Mouse (Mus musculus) spleen, postnatal 10 days (tissue): ENCODE results near the gene Inpp5f.
"Not testable (repeated sequence)": the region's sequence is repeated elsewhere in the genome, so short reads cannot be mapped to it uniquely, and the experiment has no call there.

Experiments used
- DNase-seq, 2 experiments: peaks; one replicate each; pipeline ENCODE4 v3.0.0; 2021 to 2022; ENCODE audit warnings: low spot score in 2 of 2

Gene Inpp5f

DNA sequence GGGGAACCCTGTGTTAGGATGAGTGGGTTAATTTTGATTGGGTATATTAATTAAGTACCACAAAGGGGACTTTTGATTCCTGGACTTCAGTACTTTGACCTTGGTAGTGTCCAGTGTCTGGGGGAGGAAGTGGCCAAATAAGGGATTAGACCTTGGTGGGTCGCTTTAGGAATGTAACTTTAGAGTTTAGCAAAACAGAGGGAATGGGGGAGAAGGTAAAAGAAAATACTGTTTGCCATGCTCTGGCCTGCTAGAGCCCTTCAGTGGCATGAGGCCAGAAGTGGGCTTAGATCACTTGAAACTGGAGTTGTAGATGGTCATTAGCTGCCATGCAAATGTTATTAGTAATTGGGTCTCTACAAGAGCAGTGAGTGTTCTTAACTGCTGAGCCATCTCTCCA, 45.8 kb downstream of the Inpp5f start:
- no peak for DNase-seq

GRCm38 (mm10) chr7:128663906-128664305, 52.8 kb downstream of the Inpp5f start:
- DNase-seq = no peak

- no peak for DNase-seq
These were observed 53.8 kb downstream of the Inpp5f start for GRCm38 (mm10) chr7:128664861-128665377.

DNA sequence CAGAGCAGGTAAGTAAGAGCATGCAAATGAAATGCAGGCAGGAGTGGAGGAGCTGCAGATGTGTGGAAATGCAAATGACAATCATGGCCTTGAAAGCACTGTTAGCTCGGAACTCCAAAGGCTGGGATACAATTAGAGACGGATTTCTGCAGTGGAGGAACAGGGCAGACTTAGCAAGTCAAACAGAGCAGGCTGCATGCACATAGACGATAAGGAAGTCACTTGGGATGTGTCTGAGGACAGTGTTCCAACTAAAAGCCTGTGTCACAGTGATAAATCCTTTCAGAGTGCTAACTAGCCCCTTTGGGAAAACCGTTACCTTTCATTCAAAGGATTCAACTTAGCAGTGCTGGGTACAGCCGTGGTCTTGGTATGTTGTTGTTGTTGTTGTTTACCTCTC, 56.7 kb downstream of the Inpp5f start:
- no peak for DNase-seq

DNA sequence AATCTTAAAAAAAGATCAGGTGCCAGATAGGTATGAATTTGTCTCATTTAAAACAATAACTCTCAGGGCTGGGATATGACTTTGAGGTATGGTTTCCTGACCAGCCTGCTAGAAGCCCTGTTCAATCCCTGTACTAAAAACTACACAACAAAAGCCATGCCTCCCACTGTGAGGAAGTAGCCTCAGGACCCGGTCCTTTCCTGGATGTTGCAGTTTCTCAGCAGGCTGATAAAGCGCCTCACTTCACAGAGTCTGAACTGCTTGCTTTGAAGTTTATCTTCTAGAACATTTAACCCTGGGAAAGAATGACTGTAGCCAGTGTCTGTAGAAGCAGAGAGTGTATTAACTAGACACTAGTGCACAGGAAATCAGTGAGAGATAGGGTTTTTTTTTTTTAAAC, 57.7 kb downstream of the Inpp5f start:
- no peak for DNase-seq

DNA sequence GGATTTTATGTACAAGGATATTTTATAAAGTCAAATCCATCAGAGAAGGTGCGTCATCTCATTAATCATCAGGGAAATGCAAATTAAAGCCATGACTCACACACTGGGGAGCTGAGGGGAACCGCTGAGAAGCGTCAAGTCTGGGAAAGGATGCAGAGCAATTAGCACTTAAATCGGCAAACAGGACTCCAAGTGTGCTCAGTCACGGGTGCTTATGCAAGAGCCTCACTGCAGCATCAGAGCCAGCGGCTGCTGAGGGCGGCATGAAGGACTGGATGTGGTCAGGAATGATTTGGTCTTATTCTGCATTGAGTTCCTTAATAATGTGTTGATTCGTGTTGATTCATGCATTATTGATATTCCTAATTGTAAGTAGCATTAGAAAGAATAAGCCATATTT, 60.8 kb downstream of the Inpp5f start:
- DNase-seq = no peak

- DNase-seq = no peak
These were observed 61.4 kb downstream of the Inpp5f start for GRCm38 (mm10) chr7:128672408-128673010.

DNA sequence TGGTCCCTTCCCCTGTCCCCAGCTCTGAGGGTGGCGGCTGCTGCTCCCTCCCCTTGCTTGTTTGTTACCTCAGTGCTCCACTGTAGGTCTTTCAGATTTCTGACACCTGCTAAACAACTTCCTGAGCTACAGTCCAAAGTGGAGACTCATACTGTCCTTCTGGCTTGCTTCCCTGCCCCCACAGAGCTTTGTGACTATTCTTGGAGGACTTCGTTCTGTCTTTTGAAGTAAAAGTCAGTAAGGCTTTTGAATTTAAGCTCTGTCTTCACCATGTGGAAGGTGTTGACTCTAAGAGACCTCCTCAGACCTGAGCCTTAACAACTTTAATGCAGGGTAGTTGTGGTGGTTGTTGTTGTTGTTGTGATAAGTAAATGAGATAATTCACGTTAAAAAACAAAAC, 67.4 kb downstream of the Inpp5f start:
- DNase-seq = no peak

DNA sequence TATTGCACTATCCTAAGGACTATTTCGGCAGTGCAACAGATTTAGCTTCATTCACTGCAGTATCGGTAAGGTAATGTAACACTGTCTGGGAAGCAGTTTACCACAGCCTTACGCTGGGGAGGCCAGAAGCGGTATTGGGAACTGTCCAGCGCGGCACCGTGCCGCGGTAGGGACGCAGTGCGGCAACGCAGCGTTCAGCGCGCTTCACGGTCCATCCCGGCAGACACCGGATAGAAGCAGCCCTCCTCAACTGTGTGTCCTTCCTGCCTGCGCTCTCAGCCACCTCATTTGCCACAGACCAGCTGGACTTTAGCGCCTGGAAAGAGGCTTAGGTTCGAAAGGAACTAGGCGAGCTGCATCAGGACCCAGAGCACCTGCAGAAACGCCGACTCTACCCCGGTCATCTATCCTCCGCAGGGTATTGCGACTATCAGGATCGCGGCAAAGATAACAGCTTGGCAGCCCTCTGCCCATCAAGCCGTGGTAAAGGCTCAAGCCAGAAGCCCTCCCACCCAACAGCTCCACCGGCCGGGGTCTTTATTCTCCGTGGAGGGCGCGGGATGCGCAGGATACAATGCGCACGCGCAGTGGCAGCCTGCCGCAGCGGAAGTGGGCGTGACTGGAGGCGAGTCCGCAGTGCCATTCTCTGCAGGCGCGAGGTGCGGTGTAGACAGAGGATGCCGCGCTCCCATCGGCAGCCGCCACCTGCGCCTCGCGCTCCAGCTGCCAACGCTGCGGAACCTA, 76.9 kb downstream of the Inpp5f start:
- DNase-seq = peak; percentile 69 to 81

DNA sequence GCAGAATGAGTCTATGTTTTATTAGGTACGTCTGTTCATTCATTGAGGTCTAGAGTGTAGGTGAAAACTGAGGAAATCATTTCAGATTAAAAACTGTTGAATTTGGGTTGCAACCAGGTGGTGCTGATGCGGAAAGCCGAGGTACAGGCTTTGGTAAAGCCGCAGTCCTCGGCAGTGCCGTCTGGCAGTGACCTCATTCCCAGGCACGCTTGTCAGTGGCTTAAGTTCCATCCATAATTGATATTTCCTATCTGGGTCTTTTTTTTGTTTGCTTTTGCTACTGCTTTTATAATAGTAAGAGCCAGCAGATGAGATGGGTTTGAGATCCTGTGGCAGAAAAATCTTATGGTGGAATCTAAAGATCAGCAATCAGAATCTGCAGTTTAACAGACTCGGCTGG, 78.2 kb downstream of the Inpp5f start:
- no peak for DNase-seq

DNA sequence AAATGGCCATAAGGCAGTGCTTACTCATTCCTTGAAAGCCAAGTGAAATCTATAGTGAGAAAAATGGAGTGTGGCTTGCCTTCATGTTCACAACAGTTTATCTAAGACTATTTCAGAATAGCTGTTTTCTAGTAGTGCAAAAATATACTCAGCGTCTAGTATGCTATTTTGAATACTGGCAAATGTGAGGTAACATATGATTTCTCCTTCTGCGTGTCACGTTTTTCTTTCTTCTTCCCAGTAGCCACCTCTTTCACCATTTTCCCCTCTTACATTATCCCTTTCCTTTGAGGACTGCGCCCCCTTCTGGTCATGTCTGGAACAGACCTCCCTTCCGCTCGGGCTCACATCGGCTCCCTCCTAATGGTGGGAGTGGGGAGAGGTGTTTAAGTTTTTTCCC, 78.9 kb downstream of the Inpp5f start:
- peak; percentile 83 to 91 for DNase-seq

DNA sequence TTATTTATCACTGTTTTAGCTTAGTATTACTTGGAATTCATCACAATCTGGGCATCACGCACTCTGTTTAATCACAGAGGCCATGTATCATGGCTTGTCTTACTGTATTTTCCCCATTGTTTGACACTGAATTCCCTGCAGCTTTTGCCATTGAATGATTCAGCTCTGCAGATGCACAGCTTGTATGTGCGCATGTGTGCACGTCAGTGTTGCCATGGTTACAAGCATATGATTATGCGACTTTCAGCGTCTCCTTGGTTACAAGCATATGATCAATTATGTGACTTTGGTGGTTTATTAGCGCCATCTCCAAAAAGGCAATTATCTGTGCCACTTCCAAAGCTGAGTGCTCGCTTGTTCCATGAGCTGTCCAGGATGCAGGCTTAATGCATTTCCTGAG, 79.7 kb downstream of the Inpp5f start:
- no peak for DNase-seq

DNA sequence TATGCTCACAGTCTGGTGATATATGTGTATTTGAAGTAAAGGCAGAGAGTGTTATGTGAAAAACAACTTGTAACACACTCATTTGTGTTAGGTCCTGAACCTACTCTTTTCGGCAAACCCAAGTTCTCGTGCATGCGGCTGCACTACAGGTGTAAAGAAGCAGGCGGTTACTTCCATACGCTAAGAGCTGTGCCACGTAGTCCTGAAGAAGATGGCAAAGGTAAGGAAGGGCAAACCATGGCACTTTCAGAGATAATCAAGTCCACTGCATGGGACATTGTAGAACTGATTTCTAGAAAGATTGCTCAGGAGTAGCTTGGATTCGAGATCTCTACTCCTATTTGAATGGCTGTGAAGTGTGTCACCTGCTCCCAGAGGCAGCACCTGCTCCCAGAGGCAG, 81.0 kb downstream of the Inpp5f start:
- no peak for DNase-seq

GRCm38 (mm10) chr7:128694848-128695247, 83.7 kb downstream of the Inpp5f start:
- no peak for DNase-seq

DNA sequence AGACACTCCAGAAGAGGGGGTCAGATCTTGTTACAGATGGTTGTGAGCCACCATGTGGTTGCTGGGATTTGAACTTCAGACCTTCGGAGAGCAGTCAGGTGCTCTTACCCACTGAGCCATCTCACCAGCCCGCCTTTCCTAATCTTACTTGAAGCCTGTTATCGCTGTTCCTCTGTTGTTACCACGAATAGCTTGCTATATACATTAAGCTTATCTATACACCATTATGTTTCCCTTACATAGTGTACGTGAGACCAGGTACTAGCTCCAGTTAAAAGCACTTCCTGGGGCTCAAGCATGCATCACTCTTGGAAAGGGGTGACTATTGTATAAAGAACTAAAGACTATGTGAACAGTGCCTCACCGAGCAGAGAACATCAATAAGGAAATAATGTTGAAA, 88.8 kb downstream of the Inpp5f start:
- DNase-seq = not testable (repeated sequence)

- DNase-seq = peak; percentile 59 to 74
These were observed 94.6 kb downstream of the Inpp5f start for GRCm38 (mm10) chr7:128705735-128706134.

DNA sequence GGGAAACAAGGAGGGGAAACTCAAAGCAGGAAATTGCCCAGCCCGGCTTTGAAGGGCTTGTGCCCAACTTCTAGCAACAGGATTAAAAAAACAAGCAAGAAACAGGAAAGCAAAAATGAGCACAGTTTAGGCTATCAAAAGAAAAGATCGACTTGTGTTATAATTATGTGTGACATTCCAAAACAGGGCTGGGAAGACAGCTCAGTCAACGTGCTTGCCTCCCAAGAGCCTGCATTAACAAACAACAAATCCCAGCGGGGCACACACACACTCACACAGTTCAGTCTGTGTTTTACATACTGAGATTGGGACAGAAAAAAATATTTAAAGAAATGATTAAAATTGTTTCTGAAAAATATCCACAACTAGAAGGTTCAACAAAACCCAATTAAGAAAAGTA, 106.9 kb downstream of the Inpp5f start:
- DNase-seq = no peak

DNA sequence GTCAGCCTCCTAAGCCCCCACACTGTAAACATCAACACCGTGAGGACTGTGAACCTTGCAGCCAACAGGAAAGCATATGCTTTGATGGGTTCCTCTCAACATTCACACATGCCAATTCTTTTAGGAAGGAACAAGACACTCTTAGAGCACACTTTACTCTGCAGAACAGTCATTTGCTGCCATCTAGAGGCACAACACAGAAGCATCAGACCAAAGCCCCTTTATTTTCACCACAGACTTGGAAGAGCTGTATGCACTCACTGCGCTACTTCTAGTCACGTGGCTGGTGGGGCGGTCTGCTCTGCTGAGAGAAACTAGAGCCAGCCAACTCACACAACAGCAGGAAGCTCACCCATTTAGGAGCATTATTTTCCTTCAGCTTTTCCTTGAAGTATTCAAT, 113.6 kb downstream of the Inpp5f start:
- peak in 1 of 2 experiments; percentile 59 for DNase-seq

- DNase-seq = no peak
These were observed 114.1 kb downstream of the Inpp5f start for GRCm38 (mm10) chr7:128725189-128725588.

DNA sequence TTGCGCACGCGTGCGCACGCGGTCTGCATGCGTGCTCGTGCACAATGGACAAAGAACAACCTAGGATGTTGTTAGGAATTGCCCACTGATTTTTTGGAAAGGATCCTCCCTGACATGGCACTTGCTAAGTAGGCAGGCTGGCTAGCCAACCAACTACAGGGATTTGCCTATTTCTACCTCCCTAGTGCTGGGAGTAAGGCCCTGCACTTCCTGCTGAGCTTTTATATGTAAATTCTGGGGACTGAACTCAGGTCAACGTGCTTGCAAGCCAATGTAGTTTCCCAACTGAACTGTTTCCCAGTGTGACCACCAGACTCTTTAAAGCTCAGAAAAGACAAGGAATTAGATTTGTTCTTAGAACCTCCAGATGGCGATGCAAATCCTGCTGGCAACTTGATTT, 115.9 kb downstream of the Inpp5f start:
- no peak for DNase-seq

DNA sequence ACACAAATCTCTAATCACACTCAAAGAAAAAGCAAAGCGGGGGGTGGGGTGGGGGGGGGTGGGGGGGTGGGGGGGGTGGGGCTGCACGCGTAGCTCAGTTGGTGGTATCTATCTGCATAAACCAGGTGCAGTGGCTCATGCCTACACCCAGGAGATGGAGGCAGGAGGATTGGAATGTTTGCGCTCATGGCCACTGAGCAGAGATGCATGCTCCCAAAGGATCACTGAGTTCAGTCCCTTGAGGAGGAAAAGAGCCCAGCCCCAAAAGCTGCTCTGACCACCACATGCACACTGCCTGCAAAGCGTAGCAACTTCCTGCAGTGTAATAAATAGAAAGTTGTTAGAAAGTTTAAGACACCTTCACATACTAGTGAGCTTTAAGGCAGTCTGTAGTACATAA, 116.6 kb downstream of the Inpp5f start:
- DNase-seq = no peak

DNA sequence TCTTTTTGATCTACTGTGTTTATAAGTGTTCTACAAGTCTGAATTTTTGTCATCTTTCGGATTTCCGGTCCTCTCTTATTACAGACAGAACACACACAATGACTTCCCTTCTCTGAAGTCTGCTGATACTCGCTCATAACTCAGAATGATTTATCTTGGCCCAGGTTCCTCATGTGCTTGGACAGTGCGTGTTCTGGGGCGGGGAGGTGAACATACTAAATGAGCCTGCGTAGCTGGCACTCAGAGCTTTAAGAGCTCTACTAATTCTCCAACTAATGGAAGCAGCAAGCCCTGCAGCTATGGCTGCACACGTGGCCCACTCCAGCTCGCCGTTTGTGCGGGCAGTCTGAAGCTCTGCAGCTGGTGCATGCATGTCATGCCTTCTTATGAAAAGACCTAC, 117.6 kb downstream of the Inpp5f start:
- no peak for DNase-seq

- DNase-seq = no peak
These were observed 120.5 kb downstream of the Inpp5f start for GRCm38 (mm10) chr7:128731585-128731984.
